ENCODE assay signal across 33 mouse cellular contexts in genomic region chr1:94803722-94804121, GRCm38 (mm10).
"Had no signal": no experiment of that assay in that cellular context is flagged by ENCODE, and none has a peak within 500 bp of the region (broad histone marks: within the 10 kb centered on the region; RNA-seq: fewer than 3 reads in every experiment).

No protein-coding gene starts in this region.

- H3K4me1 ChIP-seq: limb, embryonic 10.5 days; limb, embryonic 12.5 days; limb, embryonic 13.5 days; limb, embryonic 15.5 days; liver, embryonic 12.5 days; liver, embryonic 13.5 days; liver, embryonic 15.5 days; lung, embryonic 15.5 days; megakaryocyte, embryonic 14.5 days; midbrain, embryonic 10.5 days; midbrain, embryonic 12.5 days; midbrain, embryonic 13.5 days; midbrain, embryonic 15.5 days; neural tube, embryonic 12.5 days had no signal

- H3K9me3 ChIP-seq: limb, embryonic 10.5 days; limb, embryonic 12.5 days; limb, embryonic 13.5 days; limb, embryonic 15.5 days; liver, embryonic 12.5 days; liver, embryonic 13.5 days; liver, embryonic 15.5 days; lung, embryonic 15.5 days; megakaryocyte, embryonic 14.5 days; midbrain, embryonic 10.5 days; midbrain, embryonic 12.5 days; midbrain, embryonic 13.5 days; midbrain, embryonic 15.5 days; neural tube, embryonic 12.5 days had no signal

- H3K27me3 ChIP-seq: limb, embryonic 12.5 days; limb, embryonic 13.5 days; limb, embryonic 15.5 days; liver, embryonic 12.5 days; liver, embryonic 13.5 days; liver, embryonic 15.5 days; lung, embryonic 15.5 days; megakaryocyte, embryonic 14.5 days; midbrain, embryonic 12.5 days; midbrain, embryonic 13.5 days; midbrain, embryonic 15.5 days; neural tube, embryonic 12.5 days had no signal

- H3K27ac ChIP-seq: left cerebral cortex, adult 2 months; limb, embryonic 10.5 days; limb, embryonic 12.5 days; limb, embryonic 13.5 days; limb, embryonic 15.5 days; liver, embryonic 12.5 days; liver, embryonic 13.5 days; liver, embryonic 14.5 days; liver, embryonic 15.5 days; lung, embryonic 15.5 days; macrophage; midbrain, embryonic 10.5 days; midbrain, embryonic 12.5 days; midbrain, embryonic 13.5 days; midbrain, embryonic 15.5 days; neural tube, embryonic 12.5 days had no signal

- DNase-seq: left cerebral cortex, postnatal 4 days; liver; liver, embryonic 13.5 days; liver, postnatal 0 days; lung, adult 18-20 months; lung, adult 2 months; lung, embryonic 14.5 days; lung, postnatal 10 days; lung, postnatal 14 days; lung, postnatal 36 days; lung, postnatal 4 days; midbrain, embryonic 14.5 days had no signal

- H3K4me3 ChIP-seq: left cerebral cortex, adult 2 months; limb, embryonic 10.5 days; limb, embryonic 12.5 days; limb, embryonic 13.5 days; limb, embryonic 15.5 days; liver, embryonic 12.5 days; liver, embryonic 13.5 days; liver, embryonic 15.5 days; lung, embryonic 15.5 days; megakaryocyte, embryonic 14.5 days; midbrain, embryonic 10.5 days; midbrain, embryonic 12.5 days; midbrain, embryonic 13.5 days; midbrain, embryonic 15.5 days; myocyte; neural tube, embryonic 12.5 days had no signal

- H3K36me3 ChIP-seq: limb, embryonic 10.5 days; limb, embryonic 12.5 days; limb, embryonic 13.5 days; limb, embryonic 15.5 days; liver, embryonic 12.5 days; liver, embryonic 13.5 days; liver, embryonic 15.5 days; lung, embryonic 15.5 days; midbrain, embryonic 10.5 days; midbrain, embryonic 12.5 days; midbrain, embryonic 13.5 days; midbrain, embryonic 15.5 days; neural tube, embryonic 12.5 days had no signal

- ATAC-seq: liver, embryonic 12.5 days; liver, postnatal 0 days; lung, postnatal 0 days; midbrain, embryonic 13.5 days; midbrain, embryonic 15.5 days; midbrain, embryonic 16.5 days had no signal

- H3K4me2 ChIP-seq: limb, embryonic 12.5 days; limb, embryonic 13.5 days; limb, embryonic 15.5 days; liver, embryonic 11.5 days; liver, embryonic 12.5 days; liver, embryonic 13.5 days; liver, embryonic 15.5 days; lung, embryonic 14.5 days; lung, embryonic 15.5 days; midbrain, embryonic 11.5 days; midbrain, embryonic 12.5 days; midbrain, embryonic 13.5 days; midbrain, embryonic 15.5 days; neural tube, embryonic 12.5 days had no signal

- H3K9ac ChIP-seq: limb, embryonic 12.5 days; limb, embryonic 13.5 days; limb, embryonic 15.5 days; liver, embryonic 12.5 days; liver, embryonic 13.5 days; liver, embryonic 14.5 days; liver, embryonic 15.5 days; liver, postnatal 0 days; lung, embryonic 14.5 days; lung, embryonic 15.5 days; midbrain, embryonic 12.5 days; midbrain, embryonic 13.5 days; midbrain, embryonic 15.5 days; neural tube, embryonic 12.5 days had no signal
